19 mouse cellular contexts compared by ENCODE assay signal in genomic region chr8:128223092-128223491, GRCm38 (mm10).
DNase-seq lines count a peak whose midpoint lies in the region; ATAC-seq and TF ChIP-seq lines count a peak whose summit lies in the region.
"Had no signal": no experiment of that assay in that cellular context is flagged by ENCODE, and none has a peak within 500 bp of the region (broad histone marks: within the 10 kb centered on the region; RNA-seq: fewer than 3 reads in every experiment).

No protein-coding gene starts in this region.

- no peak overlapping the region for H3K4me3 ChIP-seq in heart, embryonic 13.5 days
- H3K4me3 ChIP-seq in myocyte: no peak overlapping the region
- H3K4me3 ChIP-seq: embryonic facial prominence, embryonic 10.5 days; erythroblast, embryonic 14.5 days; limb, embryonic 12.5 days; liver, embryonic 13.5 days; midbrain, embryonic 12.5 days had no signal

- H3K36me3 ChIP-seq in heart, embryonic 13.5 days: no peaks in the 10 kb centered on the region
- H3K36me3 ChIP-seq in myocyte (ENCODE audit: control insufficient read depth, insufficient read depth): no peaks in the 10 kb centered on the region
- H3K36me3 ChIP-seq: embryonic facial prominence, embryonic 10.5 days; limb, embryonic 12.5 days; liver, embryonic 13.5 days; midbrain, embryonic 12.5 days had no signal

- no peaks in the 10 kb centered on the region for H3K9me3 ChIP-seq in heart, embryonic 13.5 days
- H3K9me3 ChIP-seq: embryonic facial prominence, embryonic 10.5 days; limb, embryonic 12.5 days; liver, embryonic 13.5 days; midbrain, embryonic 12.5 days had no signal

- H3K9ac ChIP-seq in heart, embryonic 13.5 days: no peak overlapping the region
- H3K9ac ChIP-seq: limb, embryonic 12.5 days; liver, embryonic 13.5 days; midbrain, embryonic 12.5 days had no signal

- no peak for DNase-seq in heart, postnatal 14 days
- DNase-seq in lung, postnatal 25 days (ENCODE audit: low spot score): peak; percentile 12
- DNase-seq in lung, postnatal 14 days: no peak
- no peak for DNase-seq in layer of hippocampus, adult 9-11 months
- DNase-seq in frontal cortex, postnatal 10 days (ENCODE audit: low spot score in 2 of 2): no peak
- DNase-seq: cerebellum, adult 11 months; cerebellum, postnatal 36 days; liver, embryonic 13.5 days; thymus, adult 2 months had no signal

- peaks cover 47% of the 10 kb centered on the region for H3K4me1 ChIP-seq in heart, embryonic 13.5 days
- H3K4me1 ChIP-seq: embryonic facial prominence, embryonic 10.5 days; limb, embryonic 12.5 days; liver, embryonic 13.5 days; midbrain, embryonic 12.5 days had no signal

- no peak for ATAC-seq in heart, embryonic 13.5 days (ENCODE audit: extremely low read depth, insufficient number of reproducible peaks, low FRiP score, low TSS enrichment)
- ATAC-seq in common myeloid progenitor, adult 5-6 weeks (replicated peaks; ENCODE audit: low read depth, poor library complexity, severe bottlenecking): peak; percentile 96
- ATAC-seq: forebrain, embryonic 14.5 days; inflammation-experienced regulatory T-cells, adult 6 months had no signal

- no peaks in the 10 kb centered on the region for H3K27me3 ChIP-seq in heart, embryonic 13.5 days (replicated peaks)
- H3K27me3 ChIP-seq in myocyte (ENCODE audit: control insufficient read depth, insufficient read depth, insufficient read length): no peaks in the 10 kb centered on the region
- H3K27me3 ChIP-seq: limb, embryonic 12.5 days; liver, embryonic 13.5 days; midbrain, embryonic 12.5 days had no signal

- 78% methylated on average over 1 of the region's 1 CpGs for WGBS in heart, embryonic 13.5 days

- H3ac ChIP-seq in myocyte (ENCODE audit: control insufficient read depth, insufficient read length): no peak overlapping the region

- H3K4me2 ChIP-seq in heart, embryonic 13.5 days: no peak overlapping the region
- H3K4me2 ChIP-seq in myocyte (ENCODE audit: low read depth): peak overlapping the region; percentile 40
- H3K4me2 ChIP-seq: limb, embryonic 12.5 days; liver, embryonic 13.5 days; midbrain, embryonic 12.5 days had no signal

- TF ChIP-seq POLR2A in myocyte (IDR thresholded peaks at IDR 0.05; ENCODE audit: insufficient read length, low read depth): no peak

- intact Hi-C loops in heart, postnatal 14 days (cut with DNase I): no loop called here

- peak overlapping the region; percentile 77 for H3K27ac ChIP-seq in heart, embryonic 13.5 days (replicated peaks)
- H3K27ac ChIP-seq: embryonic facial prominence, embryonic 10.5 days; kidney, postnatal 0 days; limb, embryonic 12.5 days; liver, embryonic 13.5 days; midbrain, embryonic 12.5 days had no signal

- no peaks in the 10 kb centered on the region for H3K79me2 ChIP-seq in myocyte (ENCODE audit: control insufficient read depth, insufficient read depth)

TF ChIP-seq in myocyte, 11 proteins besides CTCF, POLR2A, EP300 and RAD21:
- TF ChIP-seq CEBPB (IDR thresholded peaks at IDR 0.05; ENCODE audit: insufficient read depth, poor library complexity, severe bottlenecking) (peak; percentile 76), POLR2AphosphoS2 (IDR thresholded peaks at IDR 0.05; ENCODE audit: insufficient read length, low read depth) (no peak)
